Mouse (Mus musculus) lung, adult 18-20 months (tissue): Measurements from ENCODE around the gene Smim1.

Experiments used
- DNase-seq, 2 experiments: peaks; one replicate each; pipeline ENCODE4 v3.0.0; 2022; ENCODE audit warnings: mixed read lengths in 2 of 2

Smim1 gene

GRCm38 (mm10) chr4:154019571-154019970 lies 6.5 kb downstream of the Smim1 start:
- peak; percentile 63 to 67 for DNase-seq

GRCm38 (mm10) chr4:154015476-154015875 lies 10.6 kb downstream of the Smim1 start:
- no peak for DNase-seq

DNA sequence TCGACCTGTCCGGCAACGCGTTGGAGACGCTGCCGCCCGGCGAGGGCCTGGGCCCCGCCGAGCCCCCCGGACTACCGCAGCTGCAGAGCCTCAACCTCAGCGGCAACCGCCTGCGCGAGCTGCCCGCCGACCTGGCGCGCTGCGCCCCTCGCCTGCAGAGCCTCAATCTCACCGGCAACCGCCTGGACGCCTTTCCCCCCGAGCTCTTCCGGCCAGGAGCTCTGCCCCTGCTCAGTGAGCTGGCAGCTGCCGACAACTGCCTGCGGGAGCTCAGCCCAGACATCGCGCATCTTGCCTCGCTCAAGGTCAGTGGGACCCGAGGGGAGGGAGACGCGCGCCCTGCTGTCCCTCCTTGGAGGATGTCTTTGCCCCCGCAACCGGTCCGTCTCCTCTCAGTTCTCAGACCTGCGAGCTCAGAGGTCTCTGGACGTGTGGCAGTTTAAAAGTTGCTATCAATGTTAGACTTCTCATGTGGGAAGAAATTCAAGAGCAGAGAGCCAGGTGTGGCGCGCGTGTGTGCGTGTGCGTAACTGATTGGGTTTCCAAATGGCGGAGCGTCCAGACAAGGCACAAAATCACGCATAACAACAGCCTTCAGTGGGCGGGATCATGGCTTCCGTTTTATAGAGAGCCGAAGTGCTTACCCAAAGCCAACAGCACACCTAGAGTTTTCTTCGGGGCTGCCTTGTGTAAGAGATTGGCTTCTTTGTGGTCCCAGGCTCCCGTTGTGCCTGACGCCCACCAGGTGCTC lies 13.7 kb downstream of the Smim1 start:
- DNase-seq: no peak

GRCm38 (mm10) chr4:154011646-154012089 lies 14.4 kb downstream of the Smim1 start, which contains the start of gene Lrrc47:
Lrrc47 (plus strand) TSS chr4:154011731.
- peak; percentile 83 to 86 for DNase-seq

DNA sequence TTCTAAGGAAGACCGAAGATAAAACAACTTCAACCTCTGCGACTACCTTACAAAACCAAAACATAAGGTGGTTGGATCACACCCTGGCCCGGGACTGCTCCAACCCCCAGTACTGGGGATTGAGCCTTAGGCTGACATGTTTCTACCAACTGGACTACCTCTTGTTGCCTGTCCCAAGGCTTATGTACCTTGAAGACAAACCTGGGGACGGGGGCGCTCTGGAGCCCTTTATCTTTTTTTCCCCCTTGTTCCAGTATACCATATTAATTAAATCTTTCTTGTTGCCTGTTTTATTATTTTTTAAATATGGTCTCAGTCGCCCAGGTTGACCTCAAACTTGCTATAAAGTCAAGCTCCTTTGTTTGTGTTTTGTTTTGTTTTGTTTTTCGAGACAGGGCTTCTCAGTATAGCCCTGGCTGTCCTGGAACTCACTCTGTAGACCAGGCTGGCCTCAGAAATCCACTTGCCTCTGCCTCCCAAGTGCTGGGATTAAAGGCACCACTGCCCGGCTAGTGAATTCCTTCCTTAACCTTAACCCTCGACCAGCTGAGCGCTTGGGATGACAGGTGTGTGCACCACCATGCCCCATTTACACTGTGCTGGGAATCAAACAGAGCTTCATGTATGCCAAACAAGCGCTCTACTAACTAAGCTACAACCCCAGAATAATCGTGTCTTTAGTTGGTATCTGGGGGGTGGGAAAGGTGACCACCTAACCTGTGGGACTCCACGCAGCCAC lies 15.0 kb downstream of the Smim1 start:
- DNase-seq: no peak

- DNase-seq: peak; percentile 76 to 81
Measured at GRCm38 (mm10) chr4:154007759-154008158, 18.3 kb downstream of the Smim1 start.

DNA sequence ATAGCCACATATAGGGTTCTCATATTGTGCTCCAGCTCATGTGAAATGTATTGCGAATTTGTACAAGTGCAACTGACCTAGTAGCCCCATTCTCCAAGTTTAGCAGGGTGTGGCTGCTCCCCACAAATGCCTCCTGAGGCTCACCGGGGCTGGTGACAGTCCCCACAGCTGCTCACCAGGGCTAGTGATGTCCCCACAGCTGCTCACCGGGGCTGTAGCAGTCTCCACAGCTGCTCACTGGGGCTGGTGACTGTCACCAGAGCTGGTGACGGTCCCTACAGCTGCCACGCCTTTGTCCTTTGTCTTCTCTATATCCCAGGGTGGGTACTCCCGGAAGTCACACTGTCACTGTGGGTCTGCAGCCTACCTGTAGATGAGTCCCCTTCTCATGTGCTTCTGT lies 19.8 kb downstream of the Smim1 start:
- DNase-seq: no peak

- DNase-seq: no peak
Measured at GRCm38 (mm10) chr4:154005488-154005887, 20.5 kb downstream of the Smim1 start.

DNA sequence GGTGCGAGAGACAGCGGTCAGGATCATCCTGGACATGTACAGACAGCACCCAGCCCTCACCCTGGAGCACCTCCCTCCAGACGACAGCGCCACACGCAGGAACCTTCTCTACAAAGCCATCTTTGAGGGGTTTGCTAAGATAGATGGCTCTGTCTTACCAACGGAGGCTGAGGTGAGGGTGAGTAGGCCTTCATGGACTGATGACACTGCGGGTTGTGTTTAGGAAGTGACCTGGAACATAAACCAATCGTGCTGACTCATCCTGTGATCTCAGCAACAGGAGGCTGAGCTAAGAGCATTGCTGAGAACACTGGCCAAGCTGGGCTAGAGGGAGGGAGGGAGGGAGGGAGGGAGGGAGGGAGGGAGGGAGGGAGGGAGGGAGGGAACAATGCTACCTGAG lies 32.5 kb downstream of the Smim1 start:
- DNase-seq: no peak

- no peak for DNase-seq
Measured at GRCm38 (mm10) chr4:153992715-153993114, 33.3 kb downstream of the Smim1 start.

DNA sequence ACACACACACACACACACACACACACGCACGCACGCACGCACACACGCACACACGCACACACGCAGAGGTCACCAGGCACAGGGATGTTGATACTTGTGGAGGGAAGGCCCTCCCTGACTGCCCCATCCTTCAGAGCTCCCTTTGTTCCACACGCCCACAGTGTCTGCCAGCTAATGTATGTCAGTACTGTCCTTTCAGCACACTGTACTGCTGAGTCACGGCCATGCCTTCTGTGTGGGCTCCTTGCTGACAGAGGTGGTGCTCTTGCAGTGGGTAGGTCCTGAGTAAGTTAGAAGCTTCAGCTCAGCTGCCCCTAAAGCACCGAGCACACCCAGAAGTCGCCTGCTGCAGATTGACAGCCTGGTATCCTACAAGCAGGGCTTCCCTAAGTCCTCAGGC lies 45.6 kb downstream of the Smim1 start:
- no peak for DNase-seq

DNA sequence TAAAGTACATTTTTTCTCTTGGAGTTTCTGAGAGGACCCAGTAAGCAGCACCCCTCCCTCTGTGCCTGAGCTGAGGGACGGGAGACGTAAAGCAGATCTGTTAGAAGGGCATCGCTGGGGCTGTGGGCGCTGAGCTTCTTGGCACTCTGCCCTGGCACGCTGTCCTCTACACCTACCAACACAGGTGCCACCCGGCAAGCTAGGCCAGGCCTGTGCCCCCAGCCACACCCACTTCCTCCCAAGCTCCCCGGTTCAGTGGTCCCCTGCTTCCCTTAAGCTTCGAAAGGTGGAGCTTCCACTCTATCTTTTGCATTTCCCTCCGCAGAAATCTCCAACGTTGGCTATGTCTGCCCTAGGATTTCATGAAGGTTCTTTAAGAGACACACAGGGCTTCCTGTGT lies 46.8 kb downstream of the Smim1 start:
- no peak for DNase-seq

DNA sequence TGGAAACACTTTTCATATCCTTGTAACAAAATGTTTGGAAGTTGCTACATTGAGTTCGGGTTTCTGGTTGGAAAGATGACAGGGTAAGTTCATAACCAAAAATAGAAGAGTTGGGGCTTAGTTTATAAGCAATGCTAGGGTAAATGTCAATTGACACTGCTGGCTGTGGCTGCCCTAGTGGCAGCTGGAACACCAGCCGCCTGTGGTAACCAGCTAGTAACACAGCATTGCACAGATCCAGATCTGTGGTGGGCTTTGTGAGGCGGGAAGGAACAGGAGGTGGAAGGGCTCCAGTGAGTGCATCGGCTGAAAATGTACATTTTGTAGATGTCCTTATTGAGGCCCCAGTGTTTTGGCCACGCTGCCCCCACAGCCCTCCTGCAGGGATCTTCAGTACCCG lies 50.3 kb downstream of the Smim1 start:
- no peak for DNase-seq

- DNase-seq: no peak
Measured at GRCm38 (mm10) chr4:153975292-153975662, 50.8 kb downstream of the Smim1 start.

GRCm38 (mm10) chr4:153974431-153975291 lies 51.4 kb downstream of the Smim1 start, which contains the start of the genes Dffb and Cep104:
Dffb (minus strand) TSS chr4:153975126.
Cep104 (plus strand) TSS chr4:153975194.
- peak; percentile 92 to 93 for DNase-seq
